Mouse (Mus musculus): ENCODE measurements around the gene Hspa1l. TPM values are rescaled to one million over a fixed set of nuclear protein-coding genes. Genes with fewer than 3 reads are reported as not detected.
"Not testable (repeated sequence)": the region's sequence is repeated elsewhere in the genome, so short reads cannot be mapped to it uniquely, and the experiment has no call there.

The Hspa1l gene
- polyA plus RNA-seq, 1 experiment, result 1.3 TPM

- WGBS, result 82% methylated on average over 3 of the region's 3 CpGs
- no peak for DNase-seq
- TF ChIP-seq CTCF (IDR thresholded peaks at IDR 0.05; ENCODE audit: insufficient read depth, low read length) (no peak), POLR2A (IDR thresholded peaks at IDR 0.05; ENCODE audit: borderline replicate concordance, extremely low read depth, low read depth, low read length) (no peak)
- Histone ChIP-seq H3K4me3 (replicated peaks; ENCODE audit: extremely low read depth, low read depth, low read length) (no peak overlapping the region), H3K4me1 (ENCODE audit: control insufficient read depth, insufficient read depth, low read length) (peaks cover 3% of the 10 kb centered on the region)
These were observed 3.3 kb downstream of the Hspa1l start for GRCm38 (mm10) chr17:34975581-34976492.

- no peak for TF ChIP-seq POLR2A (IDR thresholded peaks at IDR 0.05; ENCODE audit: borderline replicate concordance, extremely low read depth, low read depth, low read length)
- no peak for TF ChIP-seq CTCF (IDR thresholded peaks at IDR 0.05; ENCODE audit: insufficient read depth, low read length)
- H3K4me1 ChIP-seq (ENCODE audit: control insufficient read depth, insufficient read depth, low read length), result peaks cover 5% of the 10 kb centered on the region
- DNase-seq, result no peak
- H3K4me3 ChIP-seq (replicated peaks; ENCODE audit: extremely low read depth, low read depth, low read length), result no peak overlapping the region
- 93% methylated on average over 20 of the region's 20 CpGs for WGBS
These were observed 4.5 kb downstream of the Hspa1l start for GRCm38 (mm10) chr17:34977000-34977399.

GRCm38 (mm10) chr17:34978239-34978638 is 5.7 kb downstream of the Hspa1l start:
- 86% methylated on average over 27 of the region's 27 CpGs for WGBS
- TF ChIP-seq POLR2A (IDR thresholded peaks at IDR 0.05; ENCODE audit: borderline replicate concordance, extremely low read depth, low read depth, low read length) (no peak), CTCF (IDR thresholded peaks at IDR 0.05; ENCODE audit: insufficient read depth, low read length) (no peak)
- no peak overlapping the region for H3K4me3 ChIP-seq (replicated peaks; ENCODE audit: extremely low read depth, low read depth, low read length)
- DNase-seq, result no peak
- H3K4me1 ChIP-seq (ENCODE audit: control insufficient read depth, insufficient read depth, low read length), result peaks cover 2% of the 10 kb centered on the region

GRCm38 (mm10) chr17:34979631-34980030 is 7.1 kb downstream of the Hspa1l start:
- H3K4me1 ChIP-seq (ENCODE audit: control insufficient read depth, insufficient read depth, low read length), result peaks cover 2% of the 10 kb centered on the region
- no peak for DNase-seq
- no peak overlapping the region for H3K4me3 ChIP-seq (replicated peaks; ENCODE audit: extremely low read depth, low read depth, low read length)
- 86% methylated on average over 4 of the region's 4 CpGs for WGBS
- TF ChIP-seq CTCF (IDR thresholded peaks at IDR 0.05; ENCODE audit: insufficient read depth, low read length) (no peak), POLR2A (IDR thresholded peaks at IDR 0.05; ENCODE audit: borderline replicate concordance, extremely low read depth, low read depth, low read length) (no peak)

DNA sequence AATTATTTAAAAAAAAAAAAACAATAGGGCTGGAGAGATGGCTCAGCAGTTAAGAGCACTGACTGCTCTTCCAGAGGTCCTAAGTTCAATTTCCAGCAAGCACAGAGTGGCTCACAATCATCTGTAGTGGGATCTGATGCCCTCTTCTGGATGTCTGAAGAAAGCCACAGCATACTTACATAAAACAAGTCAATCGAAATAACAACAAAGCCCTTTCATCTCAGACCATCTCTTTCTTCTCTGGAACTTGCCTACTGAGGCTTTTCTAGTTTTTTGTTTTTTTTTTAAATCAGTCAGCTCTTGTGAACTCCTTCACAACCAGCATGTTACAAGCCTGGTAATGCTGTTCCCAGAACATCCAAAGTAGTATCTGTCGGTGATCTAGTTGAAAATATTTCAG is 8.2 kb downstream of the Hspa1l start:
- TF ChIP-seq POLR2A (IDR thresholded peaks at IDR 0.05; ENCODE audit: borderline replicate concordance, extremely low read depth, low read depth, low read length), result no peak
- peak; percentile 28; the same call in 1 of the 2 replicates for TF ChIP-seq CTCF (IDR thresholded peaks at IDR 0.05; ENCODE audit: insufficient read depth, low read length)
- no peak for DNase-seq
- 6% methylated on average over 2 of the region's 2 CpGs for WGBS
- peak overlapping the region; percentile 19 for H3K4me3 ChIP-seq (replicated peaks; ENCODE audit: extremely low read depth, low read depth, low read length)
- H3K4me1 ChIP-seq (ENCODE audit: control insufficient read depth, insufficient read depth, low read length), result peaks cover 2% of the 10 kb centered on the region

GRCm38 (mm10) chr17:34981690-34982180 is 9.2 kb downstream of the Hspa1l start, which contains the start of gene Lsm2:
TSS of gene Lsm2 (plus strand) at chr17:34981862.
- TF ChIP-seq POLR2A (IDR thresholded peaks at IDR 0.05; ENCODE audit: borderline replicate concordance, extremely low read depth, low read depth, low read length), result peak; percentile 98; the same call in 1 of the 2 replicates
- no peak for TF ChIP-seq CTCF (IDR thresholded peaks at IDR 0.05; ENCODE audit: insufficient read depth, low read length)
- peak; percentile 94 for DNase-seq
- WGBS, result 1% methylated on average over 58 of the region's 58 CpGs

GRCm38 (mm10) chr17:34982328-34982727 is 9.8 kb downstream of the Hspa1l start:
- TF ChIP-seq POLR2A (IDR thresholded peaks at IDR 0.05; ENCODE audit: borderline replicate concordance, extremely low read depth, low read depth, low read length) (no peak), CTCF (IDR thresholded peaks at IDR 0.05; ENCODE audit: insufficient read depth, low read length) (no peak)
- no peak for DNase-seq
- peak overlapping the region; percentile 88 for H3K4me3 ChIP-seq (replicated peaks; ENCODE audit: extremely low read depth, low read depth, low read length)
- peaks cover 2% of the 10 kb centered on the region for H3K4me1 ChIP-seq (ENCODE audit: control insufficient read depth, insufficient read depth, low read length)
- under 1% methylated on average over 15 of the region's 15 CpGs for WGBS

More at GRCm38 (mm10) chr17:34981690-34982180, 9.2 kb downstream of the Hspa1l start, which contains the start of gene Lsm2:
- Histone ChIP-seq H3K4me3 (replicated peaks; ENCODE audit: extremely low read depth, low read depth, low read length) (peak within 1 kb of the TSS; percentile 88), H3K4me1 (ENCODE audit: control insufficient read depth, insufficient read depth, low read length) (peaks cover 2% of the 10 kb centered on the region)

- DNase-seq, result no peak
- TF ChIP-seq CTCF (IDR thresholded peaks at IDR 0.05; ENCODE audit: insufficient read depth, low read length) (0 out of 2 replicates have a peak, but pooled peaks have one; percentile 15), POLR2A (IDR thresholded peaks at IDR 0.05; ENCODE audit: borderline replicate concordance, extremely low read depth, low read depth, low read length) (no peak)
These were observed 11.7 kb downstream of the Hspa1l start for GRCm38 (mm10) chr17:34984218-34984617.

GRCm38 (mm10) chr17:34994751-34995150 is 22.2 kb downstream of the Hspa1l start:
- DNase-seq, result no peak
- H3K4me1 ChIP-seq (ENCODE audit: control insufficient read depth, insufficient read depth, low read length), result no peaks in the 10 kb centered on the region; the same call in 1 of the 2 replicates
- H3K4me3 ChIP-seq (replicated peaks; ENCODE audit: extremely low read depth, low read depth, low read length), result no peak overlapping the region
- TF ChIP-seq CTCF (IDR thresholded peaks at IDR 0.05; ENCODE audit: insufficient read depth, low read length), result no peak
- TF ChIP-seq POLR2A (IDR thresholded peaks at IDR 0.05; ENCODE audit: borderline replicate concordance, extremely low read depth, low read depth, low read length), result no peak

More at GRCm38 (mm10) chr17:34984218-34984617, 11.7 kb downstream of the Hspa1l start:
- peaks cover 2% of the 10 kb centered on the region for H3K4me1 ChIP-seq (ENCODE audit: control insufficient read depth, insufficient read depth, low read length)
- 67% methylated on average over 2 of the region's 2 CpGs for WGBS
- H3K4me3 ChIP-seq (replicated peaks; ENCODE audit: extremely low read depth, low read depth, low read length), result no peak overlapping the region

DNA sequence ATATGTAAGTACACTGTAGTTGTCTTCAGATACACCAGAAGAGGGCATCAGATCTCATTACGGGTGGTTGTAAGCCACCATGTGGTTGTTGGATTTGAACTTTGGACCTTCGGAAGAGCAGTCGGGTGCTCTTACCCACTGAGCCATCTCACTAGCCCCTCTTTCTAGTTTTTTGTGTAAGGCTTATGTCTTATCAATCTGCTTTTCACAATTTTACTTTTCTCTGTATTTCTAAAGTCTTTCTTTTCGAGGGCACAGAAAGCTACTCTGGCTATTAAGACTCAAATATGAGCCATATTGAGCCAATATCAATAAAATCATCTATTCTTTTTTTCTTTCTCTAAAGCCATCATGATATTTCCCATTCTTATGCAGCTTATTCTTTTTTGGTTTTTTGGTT is 22.7 kb downstream of the Hspa1l start:
- H3K4me1 ChIP-seq (ENCODE audit: control insufficient read depth, insufficient read depth, low read length); DNase-seq; H3K4me3 ChIP-seq (replicated peaks; ENCODE audit: extremely low read depth, low read depth, low read length): not testable (repeated sequence)
- WGBS, result 83% methylated on average over 4 of the region's 4 CpGs

DNA sequence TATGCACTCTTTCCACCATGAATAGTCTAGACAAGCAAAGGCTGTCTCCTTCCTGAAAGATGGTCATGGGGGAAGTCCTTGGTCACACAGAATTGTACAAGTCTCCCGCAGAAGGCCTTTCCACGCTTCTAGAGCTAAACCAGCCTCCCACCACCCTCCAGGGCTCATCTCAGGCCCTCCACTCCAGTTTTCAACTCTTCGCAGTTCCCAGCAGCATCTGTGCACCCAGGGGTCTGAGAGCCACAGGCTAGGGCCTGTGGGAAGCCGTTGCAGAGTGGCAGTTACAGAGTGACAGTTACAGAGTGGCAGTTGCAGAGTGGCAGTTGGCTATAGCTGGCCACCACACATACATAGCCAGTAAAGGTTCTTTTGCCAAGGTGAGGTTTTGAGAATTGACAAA is 23.4 kb downstream of the Hspa1l start:
- not testable (repeated sequence) for H3K4me3 ChIP-seq (replicated peaks; ENCODE audit: extremely low read depth, low read depth, low read length); DNase-seq; H3K4me1 ChIP-seq (ENCODE audit: control insufficient read depth, insufficient read depth, low read length)
- WGBS, result 85% methylated on average over 4 of the region's 4 CpGs
